Comparison of ENCODE assay signal across 9 mouse cellular contexts in the genomic region with DNA sequence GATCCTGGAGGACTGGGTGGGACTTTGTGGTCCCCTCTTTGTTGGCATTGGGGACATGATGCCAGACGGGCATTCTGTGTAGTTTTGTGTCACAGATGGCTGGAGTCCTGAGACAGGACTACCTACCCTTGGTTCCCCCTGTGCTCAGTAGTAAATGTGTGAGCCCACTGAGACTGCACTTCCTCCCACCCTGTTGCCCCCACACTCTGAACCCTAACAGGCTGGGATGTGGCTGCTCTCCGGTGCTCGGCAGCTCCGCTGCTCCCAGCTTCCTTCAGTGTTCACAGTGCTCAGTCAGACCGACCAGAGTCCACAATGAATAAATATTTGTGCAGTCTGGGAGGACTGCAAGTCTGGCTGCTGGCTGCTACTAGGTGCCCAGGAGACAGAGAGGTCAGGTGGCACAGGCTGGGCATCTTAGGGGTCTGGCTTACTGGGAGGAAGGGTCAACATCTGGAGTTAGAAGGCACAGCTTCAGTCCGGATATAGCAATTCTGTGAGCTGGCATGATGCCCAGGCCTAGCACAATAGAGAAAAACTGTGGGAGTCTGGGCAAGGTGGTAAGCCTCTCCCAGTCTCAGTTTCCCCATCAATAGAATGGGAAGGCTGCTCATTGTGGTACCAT. TPM values are rescaled to one million over a fixed set of nuclear protein-coding genes. Genes with fewer than 3 reads are reported as not detected.
DNase-seq lines count a peak whose midpoint lies in the region; ATAC-seq and TF ChIP-seq lines count a peak whose summit lies in the region.
"Had no signal": no experiment of that assay in that cellular context is flagged by ENCODE, and none has a peak within 500 bp of the region (broad histone marks: within the 10 kb centered on the region; RNA-seq: fewer than 3 reads in every experiment).

No protein-coding gene starts in this region.

- TF ChIP-seq POLR2A in myocyte (IDR thresholded peaks at IDR 0.05; ENCODE audit: insufficient read length, low read depth) = no peak

- TF ChIP-seq CTCF in C2C12 (IDR thresholded peaks at IDR 0.05; ENCODE audit: control insufficient read depth, insufficient read depth, insufficient read length) = no peak

- peak overlapping the region; percentile 58 for H3K27ac ChIP-seq in brown adipose tissue, adult 24 weeks (replicated peaks; ENCODE audit: low read depth, low read length)
- peak overlapping the region; percentile 90 for H3K27ac ChIP-seq in heart, embryonic 16.5 days (ENCODE audit: low read length)
- H3K27ac ChIP-seq in limb, embryonic 10.5 days = peak overlapping the region; percentile 96

- 0 out of 2 replicates have a peak, but pooled peaks have one; percentile 7 for ATAC-seq in heart, embryonic 16.5 days (replicated peaks; ENCODE audit: extremely low read depth, insufficient read depth, low FRiP score)

- peak; percentile 37 for DNase-seq in limb, embryonic 10.5 days (ENCODE audit: low spot score)
- DNase-seq in left cerebral cortex, postnatal 25 days (ENCODE audit: low spot score in 2 of 2) = no peak
- no peak for DNase-seq in embryo, embryonic 10 days (ENCODE audit: low spot score)
- DNase-seq in thymus, postnatal 0 days (ENCODE audit: low spot score) = no peak

- peaks cover 90% of the 10 kb centered on the region for H3K79me3 ChIP-seq in C2C12 (ENCODE audit: low read depth)

- peak overlapping the region; percentile 64 for H3ac ChIP-seq in C2C12 (ENCODE audit: control insufficient read depth, insufficient read length, low read depth)
- no peak overlapping the region for H3ac ChIP-seq in myocyte (ENCODE audit: control insufficient read depth, insufficient read length)

- peak overlapping the region; percentile 74 for H3K9ac ChIP-seq in heart, embryonic 16.5 days (ENCODE audit: low read length)

- peaks cover 79% of the 10 kb centered on the region for H3K4me1 ChIP-seq in brown adipose tissue, adult 24 weeks (ENCODE audit: control insufficient read depth, insufficient read depth, insufficient read length, low read length)
- peaks cover 70% of the 10 kb centered on the region for H3K4me1 ChIP-seq in heart, embryonic 16.5 days (ENCODE audit: control insufficient read depth, insufficient read depth, low read length)
- H3K4me1 ChIP-seq in limb, embryonic 10.5 days = peaks cover 90% of the 10 kb centered on the region

- H3K4me2 ChIP-seq in heart, embryonic 16.5 days (ENCODE audit: low read depth, low read length) = peak overlapping the region; percentile 47
- peak overlapping the region; percentile 98 for H3K4me2 ChIP-seq in myocyte (ENCODE audit: low read depth)

- H3K36me3 ChIP-seq in C2C12 (ENCODE audit: control insufficient read depth, insufficient read depth) (peaks cover 8% of the 10 kb centered on the region), myocyte (ENCODE audit: control insufficient read depth, insufficient read depth) (no peaks in the 10 kb centered on the region)
- H3K36me3 ChIP-seq in heart, embryonic 16.5 days (ENCODE audit: control insufficient read depth, insufficient read depth) = no peaks in the 10 kb centered on the region
- H3K36me3 ChIP-seq in limb, embryonic 10.5 days = no peaks in the 10 kb centered on the region

- no peaks in the 10 kb centered on the region for H3K9me3 ChIP-seq in heart, embryonic 16.5 days (replicated peaks; ENCODE audit: control insufficient read depth, low read length)
- H3K9me3 ChIP-seq in limb, embryonic 10.5 days (replicated peaks) = no peaks in the 10 kb centered on the region

- 21% methylated on average over 6 of the region's 6 CpGs for WGBS in heart, embryonic 16.5 days
- WGBS in limb, embryonic 10.5 days = 66% methylated on average over 6 of the region's 6 CpGs

- H3K27me3 ChIP-seq in C2C12 (ENCODE audit: control insufficient read depth, insufficient read depth, insufficient read length) (no peaks in the 10 kb centered on the region), myocyte (ENCODE audit: control insufficient read depth, insufficient read depth, insufficient read length) (no peaks in the 10 kb centered on the region)
- H3K27me3 ChIP-seq in heart, embryonic 16.5 days (ENCODE audit: control insufficient read depth, insufficient read depth, low read length) = no peaks in the 10 kb centered on the region
- H3K27me3 ChIP-seq in limb, embryonic 10.5 days (ENCODE audit: low read depth, poor library complexity, severe bottlenecking) = no peaks in the 10 kb centered on the region

- intact Hi-C loops in left cerebral cortex, postnatal 25 days (cut with DNase I) = no loop called here

- H3K4me3 ChIP-seq in C2C12 (ENCODE audit: insufficient read depth, poor library complexity, severe bottlenecking) (no peak overlapping the region), myocyte (peak overlapping the region; percentile 20)
- H3K4me3 ChIP-seq in brown adipose tissue, adult 24 weeks (ENCODE audit: insufficient read depth, low read depth, low read length) = peak overlapping the region; percentile 42
- peak overlapping the region; percentile 30 for H3K4me3 ChIP-seq in heart, embryonic 16.5 days (ENCODE audit: low read length)
- peak overlapping the region; percentile 40 for H3K4me3 ChIP-seq in limb, embryonic 10.5 days

- H3K79me2 ChIP-seq in C2C12 (ENCODE audit: control insufficient read depth, insufficient read depth) (peaks cover 99% of the 10 kb centered on the region), myocyte (ENCODE audit: control insufficient read depth, insufficient read depth) (peaks cover 92% of the 10 kb centered on the region)

TF ChIP-seq in C2C12, 6 proteins besides CTCF, POLR2A, EP300 and RAD21:
- no peak for TF ChIP-seq MYOD1 (IDR thresholded peaks at IDR 0.05; ENCODE audit: control insufficient read depth, insufficient read length, low read depth)
- no peak for TF ChIP-seq FOSL1 (IDR thresholded peaks at IDR 0.05; ENCODE audit: insufficient read depth, low read length, poor library complexity, severe bottlenecking)
- no peak for TF ChIP-seq USF1 (IDR thresholded peaks at IDR 0.05; ENCODE audit: low read depth)
- TF ChIP-seq CEBPB (IDR thresholded peaks at IDR 0.05; ENCODE audit: low read depth) = no peak
- TF ChIP-seq MAX (IDR thresholded peaks at IDR 0.05) = no peak
- TF ChIP-seq MYOG (IDR thresholded peaks at IDR 0.05; ENCODE audit: control insufficient read depth, extremely low read depth, insufficient read length) = no peak

TF ChIP-seq in myocyte, 11 proteins besides CTCF, POLR2A, EP300 and RAD21:
- no peak for TF ChIP-seq TCF3 (IDR thresholded peaks at IDR 0.05; ENCODE audit: insufficient read length, low read depth)
- no peak for TF ChIP-seq TCF12 (IDR thresholded peaks at IDR 0.05; ENCODE audit: insufficient read depth, poor library complexity, severe bottlenecking)
- TF ChIP-seq E2F4 (IDR thresholded peaks at IDR 0.05; ENCODE audit: insufficient read depth) = no peak

RNA-seq across cellular contexts. Expression of a gene that starts 21.4 kb away (rescaled TPM):
- polyA plus RNA-seq in C2C12 (2012; fragmentation: generic; extraction: Trizol) (0.01 TPM), myocyte (2012; fragmentation: generic; extraction: Trizol) (0.06 TPM)
- not detected in 2 replicates for polyA plus RNA-seq in brown adipose tissue, adult 24 weeks (2012; ENCODE audit: insufficient read depth, insufficient read length, missing spikeins)
- polyA plus RNA-seq in heart, embryonic 16.5 days (2015; fragmentation: Nextera tagmentation; extraction: Ambion mirVana) = not detected in 2 replicates
- polyA plus RNA-seq in limb, embryonic 10.5 days (2016; fragmentation: Nextera tagmentation; extraction: Ambion mirVana) = not detected in 2 replicates
- total RNA-seq in left cerebral cortex, postnatal 25 days (2021) = not detected
- not detected in 2 replicates for polyA plus RNA-seq in thymus, postnatal 0 days (2015; fragmentation: Nextera tagmentation; extraction: Ambion mirVana)
- polyA plus RNA-seq: large intestine, adult 2 months had no signal

RNA-seq across cellular contexts. Expression of a gene that starts 41.1 kb away (rescaled TPM):
- polyA plus RNA-seq in C2C12 (2012; fragmentation: generic; extraction: Trizol) (6.7 TPM), myocyte (2012; fragmentation: generic; extraction: Trizol) (12.0 TPM)
- polyA plus RNA-seq in brown adipose tissue, adult 24 weeks (2012; ENCODE audit: insufficient read depth, insufficient read length, missing spikeins) = 72.9 and 74.8 TPM in 2 replicates
- 36.5 and 37.4 TPM in 2 replicates for polyA plus RNA-seq in heart, embryonic 16.5 days (2015; fragmentation: Nextera tagmentation; extraction: Ambion mirVana)
- polyA plus RNA-seq in limb, embryonic 10.5 days (2016; fragmentation: Nextera tagmentation; extraction: Ambion mirVana) = 25.5 and 26.0 TPM in 2 replicates
- total RNA-seq in left cerebral cortex, postnatal 25 days (2021) = 10 to 100 TPM; 15.9 to 17.3 TPM
- 28.9 and 31.7 TPM in 2 replicates for polyA plus RNA-seq in thymus, postnatal 0 days (2015; fragmentation: Nextera tagmentation; extraction: Ambion mirVana)

RNA-seq across cellular contexts. Expression of a gene that starts 51.2 kb away (rescaled TPM):
- polyA plus RNA-seq in C2C12 (2012; fragmentation: generic; extraction: Trizol) (20.0 TPM), myocyte (2012; fragmentation: generic; extraction: Trizol) (12.1 TPM)
- 8.0 and 10.7 TPM in 2 replicates for polyA plus RNA-seq in brown adipose tissue, adult 24 weeks (2012; ENCODE audit: insufficient read depth, insufficient read length, missing spikeins)
- 2.4 and 3.3 TPM in 2 replicates for polyA plus RNA-seq in heart, embryonic 16.5 days (2015; fragmentation: Nextera tagmentation; extraction: Ambion mirVana)
- polyA plus RNA-seq in limb, embryonic 10.5 days (2016; fragmentation: Nextera tagmentation; extraction: Ambion mirVana) = 2.8 and 4.1 TPM in 2 replicates
- total RNA-seq in left cerebral cortex, postnatal 25 days (2021) = 10 to 100 TPM; 15.9 to 17.2 TPM
- polyA plus RNA-seq in thymus, postnatal 0 days (2015; fragmentation: Nextera tagmentation; extraction: Ambion mirVana) = 3.1 and 3.7 TPM in 2 replicates
